Mouse (Mus musculus): ENCODE data around the gene Dmrta1. TPM values are rescaled to one million over a fixed set of nuclear protein-coding genes. Genes with fewer than 3 reads are reported as not detected.

Gene Dmrta1
- 0.09 and 0.15 TPM in 2 replicates for polyA plus RNA-seq (2015; fragmentation: Nextera tagmentation; extraction: Ambion mirVana)

DNA sequence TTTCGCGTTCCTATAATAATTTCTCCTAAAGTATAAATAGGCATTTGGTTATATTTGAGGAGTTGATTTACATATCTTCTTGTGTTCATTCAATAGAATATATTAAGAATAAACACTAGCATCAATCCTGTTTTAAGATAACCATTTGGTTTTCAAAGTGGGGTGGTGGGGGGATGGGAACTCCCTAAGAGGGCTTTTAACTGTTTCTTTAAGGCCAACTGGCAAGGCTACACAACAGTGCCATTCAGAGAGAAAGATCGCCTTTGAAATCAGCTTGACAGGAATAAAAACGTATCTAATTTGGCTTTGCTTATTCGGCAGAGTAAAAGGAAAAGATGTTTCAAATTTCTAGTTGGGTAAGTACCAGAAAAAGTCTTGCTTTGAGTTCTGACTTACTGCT lies at the start of gene Dmrta1:
Dmrta1 (plus strand) TSS at position 242 of the 400 bp plus-strand sequence.
- Histone ChIP-seq H3K9me3 (no peaks in the 10 kb centered on the region), H3K4me1 (replicated peaks) (no peaks in the 10 kb centered on the region), H3K4me3 (replicated peaks) (no peak within 1 kb of the TSS), H3K27me3 (replicated peaks) (no peaks in the 10 kb centered on the region), H3K4me2 (replicated peaks) (no peak within 1 kb of the TSS), H3K9ac (no peak within 1 kb of the TSS), H3K27ac (no peak within 1 kb of the TSS), H3K36me3 (no peaks in the 10 kb centered on the region)
- no peak for ATAC-seq
- WGBS = 65% methylated on average over 5 of the region's 5 CpGs

DNA sequence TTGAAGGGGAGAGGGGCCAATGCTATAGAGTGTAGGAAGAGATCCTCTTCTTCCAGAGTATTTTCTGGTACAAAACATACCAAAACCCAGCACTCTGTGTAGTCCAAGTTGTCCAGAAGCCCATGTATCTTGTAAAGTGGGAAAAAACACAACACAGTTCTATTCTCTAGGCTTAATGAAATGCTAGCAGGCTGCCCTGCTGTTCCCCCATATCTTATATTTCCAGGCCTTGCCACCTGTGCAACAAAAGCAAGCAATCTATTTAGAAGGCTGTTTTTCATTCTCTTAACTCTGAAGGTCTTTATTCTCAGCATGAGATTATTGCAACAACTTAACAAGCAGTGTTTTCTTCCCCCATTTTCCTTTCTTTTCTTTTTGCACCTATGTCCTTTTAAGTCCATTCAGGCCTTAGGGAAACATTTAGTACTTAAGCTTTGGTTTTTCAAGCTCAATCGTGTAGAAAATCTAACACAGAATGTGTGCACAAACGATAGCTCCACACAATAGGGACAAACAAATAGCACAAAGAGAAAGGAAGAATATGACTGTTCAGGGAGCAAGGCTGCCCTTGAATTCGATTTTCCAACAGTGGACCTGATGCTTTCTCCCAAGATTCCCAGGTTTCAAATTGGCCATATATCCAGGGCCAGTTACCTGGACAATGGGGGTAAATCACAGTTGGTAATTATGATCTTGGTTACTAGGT lies 48.7 kb upstream of the Dmrta1 start:
- ATAC-seq = no peak
- Histone ChIP-seq H3K9me3 (no peaks in the 10 kb centered on the region), H3K9ac (no peak overlapping the region), H3K4me3 (replicated peaks) (no peak overlapping the region), H3K27me3 (replicated peaks) (no peaks in the 10 kb centered on the region), H3K4me2 (replicated peaks) (no peak overlapping the region), H3K4me1 (replicated peaks) (no peaks in the 10 kb centered on the region), H3K36me3 (no peaks in the 10 kb centered on the region), H3K27ac (no peak overlapping the region)
- WGBS = 74% methylated on average over 3 of the region's 3 CpGs

DNA sequence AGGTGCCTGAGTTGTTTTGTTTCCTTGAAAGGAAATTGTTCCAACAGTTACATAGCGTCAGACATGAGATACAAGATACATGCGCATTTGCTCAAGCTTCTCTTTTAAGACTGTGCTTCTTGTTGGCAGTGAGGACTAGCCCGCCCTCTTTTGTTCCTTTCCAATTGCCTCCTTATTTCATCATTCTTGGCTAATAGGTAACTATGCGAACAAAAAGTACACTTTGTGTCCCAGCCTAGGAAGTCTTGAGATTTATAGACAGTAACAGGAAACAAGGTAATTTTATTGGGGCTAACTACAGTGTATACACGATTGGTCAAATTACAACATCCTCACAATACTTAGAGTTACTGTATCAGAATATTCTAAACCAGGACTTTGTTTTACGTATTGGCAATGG lies 47.7 kb upstream of the Dmrta1 start:
- 79% methylated on average over 6 of the region's 6 CpGs for WGBS
- no peaks in the 10 kb centered on the region for H3K9me3 ChIP-seq
- H3K27ac ChIP-seq = no peak overlapping the region

DNA sequence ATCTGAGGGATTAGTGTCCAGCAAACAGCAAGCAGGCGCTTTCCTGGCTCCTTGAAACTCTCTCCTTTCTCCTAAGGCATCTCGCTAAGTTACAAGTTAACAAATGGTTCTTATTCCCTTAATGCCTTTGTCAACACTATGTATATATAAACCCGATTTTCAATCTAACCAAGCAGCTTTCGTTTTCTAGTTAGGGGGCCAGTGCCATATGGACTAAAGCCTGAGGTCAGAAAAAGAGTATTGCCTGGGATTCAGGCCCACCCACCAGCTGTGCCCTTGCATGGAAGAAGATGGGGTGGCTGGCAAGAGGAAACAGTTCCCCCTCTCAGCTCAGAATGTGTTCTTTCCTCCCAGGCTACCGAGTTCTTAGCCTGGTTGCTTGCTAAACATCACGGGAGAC lies 40.6 kb upstream of the Dmrta1 start:
- Histone ChIP-seq H3K9ac (no peak overlapping the region), H3K4me2 (replicated peaks) (no peak overlapping the region), H3K27me3 (replicated peaks) (no peaks in the 10 kb centered on the region), H3K27ac (no peak overlapping the region), H3K4me1 (replicated peaks) (no peaks in the 10 kb centered on the region), H3K36me3 (no peaks in the 10 kb centered on the region), H3K9me3 (no peaks in the 10 kb centered on the region), H3K4me3 (replicated peaks) (no peak overlapping the region)
- 29% methylated on average over 6 of the region's 6 CpGs for WGBS
- no peak for ATAC-seq

More for the DNA sequence above, 47.7 kb upstream of the Dmrta1 start:
- H3K4me3 ChIP-seq (replicated peaks) = no peak overlapping the region
- no peaks in the 10 kb centered on the region for H3K27me3 ChIP-seq (replicated peaks)
- no peaks in the 10 kb centered on the region for H3K4me1 ChIP-seq (replicated peaks)
- H3K9ac ChIP-seq = no peak overlapping the region
- ATAC-seq = no peak
- H3K36me3 ChIP-seq = no peaks in the 10 kb centered on the region
- H3K4me2 ChIP-seq (replicated peaks) = no peak overlapping the region

DNA sequence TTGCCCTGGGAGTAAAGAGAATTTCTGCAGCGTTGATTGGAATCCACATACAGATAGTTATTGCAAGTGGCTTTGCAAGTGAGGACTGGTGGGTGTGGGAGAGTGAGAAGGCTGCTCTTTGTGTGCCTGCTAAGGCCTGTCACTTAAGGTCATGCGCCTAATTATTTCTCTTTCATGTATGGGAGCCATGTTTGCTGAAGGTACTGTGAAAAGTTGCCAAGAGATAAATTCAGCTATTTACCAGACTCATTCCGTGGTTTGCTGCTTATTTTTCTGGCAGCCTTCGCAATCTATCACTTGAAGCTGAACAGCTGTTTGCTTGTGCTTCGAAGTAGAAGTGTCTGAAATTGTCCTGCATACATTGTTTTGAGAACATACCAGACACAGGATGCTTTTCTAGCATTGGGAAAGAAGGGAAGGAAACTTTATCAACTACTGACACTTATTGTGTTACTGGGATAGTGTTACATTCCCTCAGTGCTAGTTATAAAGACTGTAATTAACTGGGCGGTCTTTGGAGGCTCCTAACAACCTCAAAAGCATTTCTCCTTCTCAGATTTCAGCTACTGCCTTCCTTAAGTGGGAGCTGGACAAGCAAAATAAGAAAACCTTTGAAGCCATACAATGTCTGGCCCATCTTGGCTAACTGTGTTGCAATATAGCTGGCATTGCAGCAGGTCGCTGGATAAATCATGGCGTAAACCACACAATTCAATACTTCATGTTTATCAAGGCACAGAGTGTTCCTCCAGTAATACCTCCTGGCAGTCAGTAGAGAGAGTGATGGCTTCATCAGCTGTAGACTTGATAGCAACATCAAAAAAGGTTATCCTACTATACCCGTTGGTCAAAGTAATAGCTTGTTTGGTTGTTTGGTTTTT lies 34.8 kb upstream of the Dmrta1 start:
- ATAC-seq = no peak
- H3K4me2 ChIP-seq (replicated peaks) = no peak overlapping the region
- no peak overlapping the region for H3K4me3 ChIP-seq (replicated peaks)
- no peak overlapping the region for H3K9ac ChIP-seq
- H3K4me1 ChIP-seq (replicated peaks) = no peaks in the 10 kb centered on the region
- H3K9me3 ChIP-seq = no peaks in the 10 kb centered on the region
- WGBS = 64% methylated on average over 9 of the region's 9 CpGs
- H3K36me3 ChIP-seq = no peaks in the 10 kb centered on the region
- H3K27me3 ChIP-seq (replicated peaks) = no peaks in the 10 kb centered on the region
- no peak overlapping the region for H3K27ac ChIP-seq

DNA sequence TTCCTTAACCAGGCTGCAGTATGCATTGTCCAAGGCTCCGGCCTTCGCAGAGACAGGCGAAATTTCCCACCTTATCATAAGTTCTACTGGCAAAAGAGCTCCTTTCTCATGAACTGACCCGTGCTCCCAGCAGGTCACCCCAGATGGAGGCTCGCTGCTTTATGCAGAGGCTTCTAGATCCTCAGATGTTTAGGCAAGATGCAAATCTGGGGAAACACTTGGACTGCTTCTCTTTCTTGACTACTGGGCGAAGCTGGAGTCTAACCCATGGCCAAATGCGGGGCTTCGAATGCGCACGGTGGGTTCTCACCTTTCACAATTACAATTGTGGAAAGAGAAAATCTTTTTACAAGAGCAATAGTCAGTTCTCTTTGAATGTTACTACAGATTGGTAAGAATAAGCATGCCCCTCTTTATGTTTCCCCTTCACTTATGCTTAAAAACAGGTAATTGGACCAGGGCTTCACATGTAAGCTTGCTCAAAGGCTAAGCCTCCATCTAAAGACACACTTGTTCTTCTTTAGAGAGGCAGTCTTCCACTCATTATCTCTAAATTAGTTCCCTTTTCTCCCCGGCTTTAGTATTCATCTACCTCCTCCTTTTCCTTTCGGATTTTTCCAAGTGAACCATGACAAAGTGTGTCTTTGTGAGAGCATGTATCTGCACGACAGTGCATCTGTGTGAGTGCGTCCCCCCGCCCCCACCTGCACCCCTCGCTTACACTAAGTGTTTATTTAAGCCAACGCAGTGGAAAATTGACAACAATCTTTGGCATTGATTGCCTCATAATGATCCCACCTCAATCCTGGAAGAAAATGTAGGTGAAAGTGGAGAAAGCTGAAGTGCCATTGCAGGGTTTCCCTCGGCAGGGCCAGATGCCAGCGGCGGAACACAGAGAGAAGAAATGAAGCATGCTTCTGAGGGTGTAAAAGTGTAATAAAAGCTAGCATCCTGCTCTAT lies 28.6 kb upstream of the Dmrta1 start:
- Histone ChIP-seq H3K9me3 (no peaks in the 10 kb centered on the region), H3K4me2 (replicated peaks) (no peak overlapping the region), H3K4me3 (replicated peaks) (no peak overlapping the region), H3K36me3 (no peaks in the 10 kb centered on the region), H3K27me3 (replicated peaks) (no peaks in the 10 kb centered on the region), H3K4me1 (replicated peaks) (no peaks in the 10 kb centered on the region), H3K9ac (no peak overlapping the region), H3K27ac (no peak overlapping the region)
- 83% methylated on average over 20 of the region's 20 CpGs for WGBS
- ATAC-seq = no peak

DNA sequence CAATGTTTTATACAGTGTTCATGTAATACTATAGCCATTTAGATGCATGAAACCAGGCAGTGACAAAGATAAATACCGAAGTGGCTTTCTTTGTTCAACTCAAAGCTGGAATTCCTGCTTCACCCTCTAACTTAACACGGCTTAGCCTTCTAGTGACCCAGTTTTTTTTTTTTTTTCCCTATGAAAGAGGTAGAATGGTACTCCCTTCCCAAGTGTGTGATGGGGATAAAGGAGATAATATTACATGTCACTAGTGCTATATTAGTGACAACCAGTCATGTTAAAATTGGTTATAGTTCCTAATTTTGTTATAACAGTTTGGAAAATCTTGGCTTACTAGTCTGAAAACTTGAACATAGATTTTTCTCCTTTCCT lies 27.9 kb upstream of the Dmrta1 start:
- Histone ChIP-seq H3K9ac (no peak overlapping the region), H3K27me3 (replicated peaks) (no peaks in the 10 kb centered on the region), H3K27ac (no peak overlapping the region), H3K9me3 (no peaks in the 10 kb centered on the region), H3K4me2 (replicated peaks) (no peak overlapping the region), H3K4me1 (replicated peaks) (no peaks in the 10 kb centered on the region), H3K36me3 (no peaks in the 10 kb centered on the region), H3K4me3 (replicated peaks) (no peak overlapping the region)
- WGBS = 83% methylated on average over 2 of the region's 2 CpGs
- no peak for ATAC-seq

DNA sequence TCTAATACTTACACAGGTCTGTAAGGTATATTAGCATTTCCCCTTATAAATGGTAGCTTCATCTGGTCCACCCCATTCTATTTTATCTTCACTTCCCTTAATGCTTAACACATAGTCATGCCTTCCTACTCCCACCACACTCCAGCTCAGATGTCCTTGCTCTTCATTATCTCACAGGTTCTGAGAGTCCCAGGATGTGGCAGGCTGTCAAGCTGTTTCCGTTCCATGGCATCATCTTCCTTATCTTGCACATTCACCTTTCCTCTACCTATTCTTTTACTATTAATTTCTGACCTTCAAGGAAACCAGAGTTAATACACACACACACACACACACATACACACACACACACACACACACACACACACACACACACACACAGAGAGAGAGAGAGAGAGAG lies 27.5 kb upstream of the Dmrta1 start:
- Histone ChIP-seq H3K27me3 (replicated peaks) (no peaks in the 10 kb centered on the region), H3K9me3 (no peaks in the 10 kb centered on the region), H3K4me1 (replicated peaks) (no peaks in the 10 kb centered on the region), H3K27ac (no peak overlapping the region), H3K9ac (no peak overlapping the region), H3K36me3 (no peaks in the 10 kb centered on the region), H3K4me3 (replicated peaks) (no peak overlapping the region), H3K4me2 (replicated peaks) (no peak overlapping the region)
- 88% methylated on average over 1 of the region's 1 CpGs for WGBS
- ATAC-seq = no peak

DNA sequence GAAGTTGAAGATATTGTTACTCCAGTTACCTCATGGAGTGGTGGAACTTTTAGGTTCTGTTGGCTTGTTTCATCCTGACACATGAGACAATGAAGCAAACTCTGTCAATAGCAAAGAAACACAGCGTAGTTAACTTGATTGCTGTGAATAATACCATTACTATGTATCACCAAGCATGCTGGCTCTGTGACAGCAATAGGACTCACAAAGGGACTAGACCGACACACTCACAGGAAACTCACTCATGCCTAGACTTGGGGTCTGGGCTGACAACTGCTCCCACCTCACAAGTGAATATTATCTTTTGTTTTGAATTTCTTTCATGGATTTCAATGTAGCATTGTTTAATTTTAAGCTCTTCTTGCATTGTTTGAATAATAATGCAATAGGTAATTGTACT lies 15.8 kb upstream of the Dmrta1 start:
- no peak overlapping the region for H3K9ac ChIP-seq
- no peaks in the 10 kb centered on the region for H3K27me3 ChIP-seq (replicated peaks)
- WGBS = 77% methylated on average over 2 of the region's 2 CpGs
- no peak overlapping the region for H3K27ac ChIP-seq
- H3K4me2 ChIP-seq (replicated peaks) = no peak overlapping the region
- no peaks in the 10 kb centered on the region for H3K36me3 ChIP-seq
- H3K4me1 ChIP-seq (replicated peaks) = no peaks in the 10 kb centered on the region
- no peak for ATAC-seq
- no peaks in the 10 kb centered on the region for H3K9me3 ChIP-seq
- H3K4me3 ChIP-seq (replicated peaks) = no peak overlapping the region

DNA sequence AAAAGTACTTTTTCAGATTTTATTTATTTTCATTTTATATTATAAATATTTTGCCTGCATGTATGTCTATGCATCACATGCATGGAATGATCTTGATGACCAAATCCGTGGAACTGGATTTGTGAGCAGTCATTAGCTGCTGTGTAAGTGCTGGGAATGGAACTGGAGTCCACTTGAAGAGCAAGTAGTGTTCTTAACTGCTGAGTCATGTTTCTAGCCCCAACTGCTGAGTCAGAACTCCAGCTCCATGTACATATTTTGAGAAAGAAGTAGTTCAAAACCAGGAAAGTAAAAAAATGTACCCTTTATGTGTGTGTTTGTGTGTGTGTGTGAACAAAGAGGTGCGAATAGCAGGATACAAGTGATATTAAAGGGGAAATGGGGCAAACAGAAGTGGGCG lies 4.5 kb upstream of the Dmrta1 start:
- H3K27ac ChIP-seq = no peak overlapping the region
- no peaks in the 10 kb centered on the region for H3K27me3 ChIP-seq (replicated peaks)
- whole genome bisulfite sequencing = 84% methylated on average over 3 of the region's 3 CpGs
- no peak overlapping the region for H3K9ac ChIP-seq
- no peak overlapping the region for H3K4me3 ChIP-seq (replicated peaks)
- no peak for ATAC-seq
- no peaks in the 10 kb centered on the region for H3K9me3 ChIP-seq
- H3K4me1 ChIP-seq (replicated peaks) = no peaks in the 10 kb centered on the region
- H3K36me3 ChIP-seq = no peaks in the 10 kb centered on the region
- no peak overlapping the region for H3K4me2 ChIP-seq (replicated peaks)

DNA sequence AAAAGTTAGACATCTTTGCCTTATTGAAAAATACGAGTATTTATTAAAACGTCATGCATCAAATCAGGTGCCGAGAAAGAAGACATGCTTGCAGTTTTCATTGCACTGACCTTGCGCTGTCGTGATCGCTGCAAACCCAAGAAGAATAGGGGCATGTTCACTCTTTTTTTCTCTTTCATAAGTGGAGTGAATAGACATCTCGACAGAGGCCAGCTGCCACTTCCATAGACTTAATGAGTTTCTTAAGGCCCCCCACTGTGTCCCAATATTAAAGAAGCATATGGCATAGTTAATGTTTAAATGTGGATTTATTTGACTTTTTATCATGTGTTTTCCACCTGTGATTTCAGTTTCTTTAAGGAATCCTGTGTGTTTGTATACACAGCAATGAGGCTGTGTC lies 1.3 kb upstream of the Dmrta1 start:
- H3K27ac ChIP-seq = no peak overlapping the region
- no peak overlapping the region for H3K9ac ChIP-seq
- no peaks in the 10 kb centered on the region for H3K27me3 ChIP-seq (replicated peaks)
- H3K4me1 ChIP-seq (replicated peaks) = no peaks in the 10 kb centered on the region
- H3K4me2 ChIP-seq (replicated peaks) = no peak overlapping the region
- ATAC-seq = no peak
- WGBS = 71% methylated on average over 7 of the region's 7 CpGs
- H3K36me3 ChIP-seq = no peaks in the 10 kb centered on the region
- H3K4me3 ChIP-seq (replicated peaks) = no peak overlapping the region
- H3K9me3 ChIP-seq = no peaks in the 10 kb centered on the region

DNA sequence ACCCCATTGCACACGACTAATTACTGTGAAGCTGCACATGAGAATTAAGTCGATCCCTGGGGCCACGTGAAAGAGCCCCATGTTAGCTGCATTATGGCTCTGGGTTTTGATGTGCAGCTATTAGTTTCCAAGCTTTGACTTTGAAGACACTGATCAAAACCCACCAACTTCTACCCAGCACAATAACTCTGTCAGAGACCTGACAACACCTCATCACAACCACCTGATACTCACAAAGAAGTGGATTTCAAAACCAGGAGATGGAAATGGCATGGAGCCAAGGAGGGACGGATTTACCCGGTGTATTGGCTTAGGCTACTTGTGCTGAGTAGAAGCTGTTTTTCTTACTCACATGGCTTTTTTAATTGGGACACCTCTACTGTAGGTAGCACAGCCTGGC lies 523 bp upstream of the Dmrta1 start:
- H3K4me1 ChIP-seq (replicated peaks) = no peaks in the 10 kb centered on the region
- 83% methylated on average over 5 of the region's 5 CpGs for WGBS

More for the DNA sequence above, 523 bp upstream of the Dmrta1 start:
- no peak for ATAC-seq
- Histone ChIP-seq H3K9me3 (no peaks in the 10 kb centered on the region), H3K4me3 (replicated peaks) (no peak overlapping the region), H3K27ac (no peak overlapping the region), H3K9ac (no peak overlapping the region), H3K36me3 (no peaks in the 10 kb centered on the region), H3K27me3 (replicated peaks) (no peaks in the 10 kb centered on the region), H3K4me2 (replicated peaks) (no peak overlapping the region)
